Mouse (Mus musculus) c-Kit-negative CD71-positive TER-119-positive erythroid progenitor cells, embryonic 14.5 days (primary cell): ENCODE results near the gene Styxl1.

Experiments used
- DNase-seq: peaks from one replicate; pipeline ENCODE4 v3.0.0-alpha.2; 2013; ENCODE audit warnings: low read depth, low spot score

The Styxl1 gene

GRCm38 (mm10) chr5:135726641-135727346 lies 51.4 kb downstream of the Styxl1 start:
- no peak for DNase-seq

DNA sequence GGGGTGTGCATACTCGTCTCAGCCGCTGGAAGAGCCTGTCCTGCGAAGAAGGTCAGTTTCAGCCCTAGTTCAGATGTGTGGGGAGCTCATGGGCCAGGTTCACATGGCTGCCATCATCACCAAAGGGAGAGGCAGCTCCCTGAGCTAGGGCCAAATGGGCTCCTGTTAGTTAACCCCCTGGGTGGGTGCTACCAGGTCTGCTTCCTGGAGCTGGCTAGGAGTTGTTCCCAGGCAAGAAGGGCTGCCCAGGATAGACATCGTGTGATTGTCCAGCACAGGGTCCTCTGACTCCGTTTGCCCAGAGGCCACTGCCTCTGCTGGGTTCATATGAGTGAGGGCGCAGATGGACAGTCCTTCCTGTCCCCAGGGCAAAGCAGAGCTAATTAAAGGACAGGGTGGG lies 52.2 kb downstream of the Styxl1 start:
- DNase-seq, result no peak

GRCm38 (mm10) chr5:135725391-135725841 lies 52.8 kb downstream of the Styxl1 start:
- no peak for DNase-seq

DNA sequence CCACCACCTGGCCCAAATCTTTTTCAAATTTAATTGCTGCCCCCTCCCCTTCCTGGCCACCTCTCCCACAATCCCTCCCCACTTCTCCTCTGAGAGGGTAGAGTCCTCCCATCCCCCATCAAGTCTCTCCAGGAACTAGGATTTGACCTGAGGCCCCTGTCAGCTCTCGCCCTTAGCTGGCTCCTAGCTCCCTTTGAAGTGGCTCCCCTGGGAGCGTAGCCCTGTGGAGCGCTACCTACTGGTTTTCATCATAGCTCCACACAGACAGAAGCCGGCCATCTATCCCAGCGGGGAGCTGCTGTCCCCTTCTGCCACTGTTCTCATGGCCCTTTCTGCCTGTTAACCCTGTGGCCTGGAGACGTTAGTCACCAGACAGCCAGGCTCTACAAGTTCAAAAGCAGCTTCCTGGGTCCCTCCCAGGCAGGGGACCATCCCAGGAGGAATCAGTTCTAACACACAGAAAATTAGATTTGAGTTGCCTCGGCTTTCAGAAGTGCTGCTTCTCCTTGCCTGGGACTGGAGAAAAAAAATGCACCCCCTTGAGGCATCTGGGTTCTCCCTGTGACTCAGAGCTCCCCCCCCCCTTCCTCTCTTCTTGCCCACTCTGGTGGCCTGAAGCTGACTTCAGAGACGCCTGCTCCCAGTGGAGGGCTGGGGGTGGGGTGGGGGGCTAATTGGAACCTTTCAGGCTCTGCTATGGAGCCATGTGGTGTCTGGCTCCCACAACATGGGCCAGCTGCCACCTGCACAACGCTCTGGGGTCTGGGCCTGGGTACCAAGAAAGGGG lies 53.5 kb downstream of the Styxl1 start:
- DNase-seq, result no peak

DNA sequence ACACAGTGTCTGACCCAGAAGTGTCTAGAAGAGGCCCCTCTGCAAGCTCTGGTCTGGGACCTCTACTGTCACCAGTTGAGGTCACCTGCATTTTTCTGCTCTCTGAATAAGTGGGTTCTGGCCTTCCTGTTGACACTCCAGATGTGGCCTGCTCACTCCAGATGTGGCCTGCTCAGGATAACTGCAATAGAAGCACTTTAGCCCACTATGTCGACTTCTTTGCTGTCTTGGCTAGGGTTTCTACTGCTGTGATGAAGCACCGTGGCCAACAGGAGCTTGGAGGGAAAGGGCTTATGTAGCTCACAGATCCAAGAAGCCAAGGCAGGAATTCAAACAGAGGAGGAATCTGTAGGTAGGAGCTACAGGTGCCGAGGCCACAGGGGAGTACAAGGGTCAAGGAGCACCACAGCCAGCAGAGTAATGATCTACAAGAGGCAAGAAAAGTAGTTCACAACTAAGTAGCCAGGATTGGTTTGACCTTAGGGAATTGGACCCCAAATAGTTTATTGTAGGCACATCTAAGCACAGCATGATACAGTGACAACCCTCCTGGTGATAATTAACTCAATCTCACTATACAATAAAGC lies 54.9 kb downstream of the Styxl1 start:
- DNase-seq, result no peak

DNA sequence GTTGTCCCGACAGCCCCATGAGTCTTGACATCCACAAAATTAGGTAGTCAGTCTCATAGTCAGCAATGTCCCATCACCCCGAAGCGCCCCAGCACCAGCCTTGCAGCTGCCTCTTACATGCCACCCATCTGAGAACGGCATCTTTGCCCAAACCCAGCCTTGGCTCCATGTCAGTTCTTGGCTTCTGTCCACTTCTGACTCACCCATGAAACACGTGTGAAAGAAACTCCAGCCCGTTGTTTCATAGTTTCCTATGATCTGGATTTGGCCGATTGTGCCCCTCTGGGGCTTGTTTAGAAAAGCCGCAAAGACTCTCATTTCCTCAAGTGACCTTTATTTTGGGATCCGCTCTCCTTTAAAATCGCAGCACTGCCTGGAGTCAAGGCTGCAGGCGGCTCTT lies 56.1 kb downstream of the Styxl1 start:
- DNase-seq, result no peak

- DNase-seq, result no peak
Observed at GRCm38 (mm10) chr5:135721076-135721475, 57.1 kb downstream of the Styxl1 start.

DNA sequence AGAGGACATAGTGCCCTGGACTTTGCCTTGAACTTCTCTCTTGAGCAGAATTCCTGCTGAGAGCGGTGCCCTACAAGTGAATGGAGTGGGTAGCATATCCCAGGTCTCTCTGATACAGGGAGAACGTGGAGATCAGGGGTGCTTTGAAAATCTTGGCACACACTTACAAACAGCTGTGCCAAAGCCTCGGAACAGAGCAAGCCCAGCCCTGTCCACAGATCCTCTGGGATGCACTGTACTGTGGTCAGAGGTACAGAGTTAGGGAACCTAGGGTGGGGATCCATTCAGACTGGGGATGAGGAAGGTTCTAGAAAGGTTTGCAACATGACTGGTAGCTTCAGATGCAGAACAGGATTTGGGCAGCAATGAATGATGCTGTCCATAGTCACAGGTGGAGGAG lies 58.1 kb downstream of the Styxl1 start:
- DNase-seq, result no peak

GRCm38 (mm10) chr5:135719586-135720120 lies 58.5 kb downstream of the Styxl1 start:
- DNase-seq, result no peak

DNA sequence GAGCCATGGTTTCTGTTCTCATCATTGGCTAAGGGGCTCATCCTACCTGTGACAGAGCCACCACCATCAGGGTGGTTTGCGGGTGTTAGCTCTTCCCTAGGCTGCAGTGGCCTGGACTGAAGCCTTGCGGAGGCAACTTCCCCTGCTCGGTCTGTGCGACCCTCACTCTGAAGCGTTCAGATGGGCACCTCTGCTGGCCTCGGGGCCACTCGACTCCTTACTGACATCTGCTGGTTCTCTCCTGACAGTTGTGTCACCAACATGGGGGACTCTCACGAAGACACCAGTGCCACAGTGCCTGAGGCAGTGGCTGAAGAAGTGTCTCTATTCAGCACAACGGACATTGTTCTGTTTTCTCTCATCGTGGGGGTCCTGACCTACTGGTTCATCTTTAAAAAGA lies 62.6 kb downstream of the Styxl1 start:
- no peak for DNase-seq

DNA sequence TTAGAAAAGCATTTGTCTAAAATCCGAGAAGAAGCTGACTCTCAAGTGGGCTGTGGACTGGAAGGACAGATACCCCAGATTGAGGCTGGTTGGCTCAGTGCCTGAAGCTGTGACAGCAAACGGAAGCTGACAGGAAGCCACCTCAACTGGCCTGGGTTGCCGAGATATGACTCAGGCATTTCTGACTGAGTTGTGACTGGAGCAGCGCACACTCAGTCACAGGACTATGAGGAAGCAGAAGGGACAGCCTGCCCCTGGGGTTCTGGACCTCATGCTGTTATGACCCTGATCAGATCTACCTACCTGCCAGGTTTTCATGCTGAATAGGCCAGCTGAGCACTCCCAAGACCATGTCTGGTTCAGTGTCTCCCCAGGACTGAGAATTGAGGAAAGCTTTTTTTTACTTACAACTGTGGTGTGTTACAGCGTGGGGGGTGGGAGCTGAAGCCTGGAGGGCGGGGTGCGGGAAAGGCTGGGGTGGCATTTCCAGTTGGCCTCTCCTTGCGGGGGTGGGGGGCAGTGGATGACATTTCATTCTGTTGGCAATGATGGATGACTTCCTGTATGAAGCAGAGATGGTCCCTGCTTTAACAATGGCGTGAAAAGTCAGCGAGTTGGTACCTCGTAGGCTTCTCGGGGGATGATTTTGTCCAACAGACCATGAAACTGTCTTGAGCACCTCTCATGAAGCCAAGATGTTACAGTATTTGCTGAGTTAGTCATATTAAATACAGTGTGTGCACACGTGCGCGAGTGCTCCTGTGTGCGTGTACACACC lies 64.6 kb downstream of the Styxl1 start:
- no peak for DNase-seq

DNA sequence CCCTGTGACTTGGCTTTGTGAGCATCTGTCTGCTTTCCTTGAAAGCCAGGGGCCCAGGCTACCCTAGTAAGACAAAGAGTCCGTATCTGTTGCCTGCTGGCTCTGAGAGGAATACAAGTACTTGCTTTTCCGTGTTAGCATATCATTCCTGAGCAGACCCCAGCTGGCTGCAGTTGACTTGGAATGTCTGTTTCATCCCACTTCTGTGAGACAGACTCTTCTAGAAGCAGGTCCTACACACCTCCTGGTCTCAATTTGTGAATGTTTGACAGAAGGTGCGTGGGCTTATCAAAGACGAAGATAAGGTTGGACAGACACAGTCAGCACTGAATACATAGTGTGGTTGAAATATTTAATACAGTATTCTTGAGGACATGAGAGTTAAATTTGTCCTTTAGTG lies 65.4 kb downstream of the Styxl1 start:
- DNase-seq, result no peak

- no peak for DNase-seq
Observed at GRCm38 (mm10) chr5:135711582-135712355, 66.4 kb downstream of the Styxl1 start.

DNA sequence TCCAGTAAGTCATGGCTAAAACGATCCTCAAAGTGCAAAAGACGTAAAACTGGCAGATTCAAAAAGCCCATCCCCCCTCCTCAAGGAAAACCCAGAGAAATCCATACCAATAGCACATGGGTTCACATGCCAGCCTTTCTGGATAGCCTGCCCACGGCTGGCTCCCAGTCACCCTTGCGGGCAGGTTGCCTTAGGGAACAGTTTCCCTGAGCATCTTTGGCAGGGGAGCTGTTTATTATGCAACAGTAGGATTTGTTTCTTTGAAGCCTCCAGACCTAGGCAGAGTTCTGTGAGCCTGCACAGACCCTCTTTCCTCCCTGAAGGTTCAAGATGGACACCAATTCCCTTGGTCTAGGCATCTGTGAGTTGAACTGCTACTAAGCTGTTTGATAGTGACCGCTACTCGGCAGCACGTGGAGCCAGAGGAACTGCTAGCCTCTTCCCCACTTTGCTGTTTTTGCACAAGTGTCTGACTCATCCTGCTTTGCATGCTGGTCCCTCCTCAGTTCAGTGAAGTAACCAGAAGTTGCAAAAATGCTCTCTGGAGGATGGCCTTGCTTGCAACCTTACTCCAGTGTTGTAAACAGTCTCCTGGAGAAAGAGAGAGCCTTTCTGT lies 67.5 kb downstream of the Styxl1 start:
- no peak for DNase-seq

GRCm38 (mm10) chr5:135709716-135710115 lies 68.5 kb downstream of the Styxl1 start:
- no peak for DNase-seq

DNA sequence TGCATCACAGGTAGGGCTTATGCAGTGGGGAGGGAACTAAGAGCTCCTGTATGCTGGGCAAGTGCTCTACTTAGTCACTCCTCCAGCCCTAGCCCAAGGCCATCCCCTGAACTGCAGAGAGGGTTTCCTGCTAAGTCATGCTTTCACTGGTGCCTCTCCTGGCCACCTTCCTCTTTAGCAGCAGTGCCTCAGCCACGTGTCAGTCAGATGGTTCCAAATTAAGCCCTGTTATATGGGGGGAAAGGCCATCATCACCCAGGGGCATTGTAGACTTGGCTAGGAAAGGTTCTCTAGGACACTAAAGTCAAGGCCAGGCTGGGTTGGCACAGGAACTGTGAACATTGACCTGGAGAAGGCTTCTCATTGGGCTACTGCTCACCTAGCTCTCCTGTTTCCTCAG lies 70.3 kb downstream of the Styxl1 start:
- DNase-seq, result no peak

DNA sequence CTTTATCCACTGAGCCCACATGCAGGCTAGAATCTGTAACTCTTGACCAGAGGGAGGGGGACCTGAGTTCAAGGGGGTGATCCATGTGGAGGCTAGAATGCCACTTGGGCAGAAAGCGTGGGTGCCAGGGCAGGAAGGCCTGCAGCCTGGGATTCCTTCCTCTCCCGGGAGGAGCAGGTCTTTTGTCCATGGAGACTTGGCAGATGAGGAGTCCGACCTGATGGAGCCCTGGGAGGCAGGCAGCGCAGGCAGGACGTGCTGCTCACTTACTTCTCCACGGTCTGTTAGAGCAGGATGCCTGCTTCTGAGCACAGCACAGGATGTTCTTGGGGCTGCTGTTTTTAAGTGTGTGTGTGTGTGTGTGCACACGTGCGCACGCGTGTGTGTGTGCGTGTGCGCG lies 71.1 kb downstream of the Styxl1 start:
- no peak for DNase-seq

DNA sequence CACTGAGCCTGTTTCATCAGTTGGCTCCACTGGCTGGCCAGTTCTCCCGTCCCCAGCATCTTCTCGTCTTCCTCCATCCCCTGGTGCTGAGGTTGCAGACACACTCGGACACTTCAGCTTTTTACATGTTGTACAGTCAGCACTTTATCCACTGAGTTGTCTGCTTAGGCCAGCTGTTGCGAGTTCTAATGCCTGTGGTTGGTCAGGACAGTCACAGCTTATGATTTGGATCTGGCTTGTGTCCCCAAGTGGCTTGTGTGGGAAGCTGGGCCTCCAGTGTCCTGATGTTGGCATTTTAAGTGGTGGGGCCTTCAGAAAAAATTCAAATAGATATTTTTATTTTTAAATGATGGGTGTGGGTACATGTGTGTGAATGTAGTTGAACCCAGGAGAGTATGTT lies 72.8 kb downstream of the Styxl1 start:
- DNase-seq, result no peak

- DNase-seq, result no peak
Observed at GRCm38 (mm10) chr5:135703431-135703830, 74.8 kb downstream of the Styxl1 start.

DNA sequence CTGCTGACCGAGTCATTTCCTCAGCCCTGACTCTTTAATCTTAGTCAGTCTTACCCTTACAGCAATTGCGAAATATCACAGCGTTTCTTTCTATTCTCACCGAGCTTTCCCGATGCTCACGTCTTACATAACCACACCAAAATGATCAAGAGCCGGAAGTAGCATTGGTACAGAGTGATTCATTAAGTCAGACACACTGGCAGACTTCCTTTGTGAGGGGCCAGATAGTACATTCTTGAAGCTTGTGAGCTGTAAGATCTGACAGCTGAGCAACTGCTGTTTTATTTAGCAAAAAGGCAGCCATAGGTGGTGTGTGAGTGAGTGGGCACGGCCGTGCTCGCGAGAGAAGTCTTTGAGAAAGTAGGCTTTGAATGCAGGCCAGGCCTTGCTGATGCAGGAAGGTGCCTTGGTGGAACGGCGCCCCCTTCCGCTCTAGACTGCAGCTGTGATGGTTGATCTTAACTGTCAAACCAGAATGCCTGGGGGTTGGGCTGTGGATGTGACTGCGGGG lies 75.4 kb downstream of the Styxl1 start:
- no peak for DNase-seq
